Mouse (Mus musculus) left cerebral cortex, postnatal 36 days (tissue): ENCODE data around the gene Slc9a3r2. TPM values are rescaled to one million over a fixed set of nuclear protein-coding genes. Genes with fewer than 3 reads are reported as not detected.
A peak's percentile ranks its signal among the peaks of the same experiment; 100 is the strongest.

ENCODE experiments used
- DNase-seq, 2 experiments: peaks; one replicate each; pipeline ENCODE4 v3.0.0; 2021 to 2022; ENCODE audit warnings: low spot score in 2 of 2, mixed read lengths in 1 of 2
- intact Hi-C: fragments of 180-260 bp; cut with DNase I; formaldehyde crosslinking; loops from one replicate; pipeline ENCODE4 v1.15.1; 2025
- total RNA-seq, 2 experiments: library from RNA; stranded (reverse); gene quantifications; 2 replicates each; pipeline ENCODE4 v1.2.3; 2021

Gene Slc9a3r2
- total RNA-seq, 2 experiments from 2014 or later, result 51.0 to 51.2 TPM

GRCm38 (mm10) chr17:24641944-24642343 is 8.2 kb downstream of the Slc9a3r2 start:
- intact Hi-C loops, result no loop called here
- no peak for DNase-seq

GRCm38 (mm10) chr17:24640581-24640980 is 9.5 kb downstream of the Slc9a3r2 start:
- intact Hi-C loops, result no loop called here
- DNase-seq, result no peak

GRCm38 (mm10) chr17:24640119-24640518 is 10.0 kb downstream of the Slc9a3r2 start:
- DNase-seq, result no peak
- intact Hi-C loops, result no loop called here

GRCm38 (mm10) chr17:24639571-24639988 is 10.5 kb downstream of the Slc9a3r2 start:
- intact Hi-C loops, result no loop called here
- no peak for DNase-seq

- intact Hi-C loops, result no loop called here
- DNase-seq, result no peak
Measured at GRCm38 (mm10) chr17:24638840-24639239, 11.3 kb downstream of the Slc9a3r2 start.

- intact Hi-C loops, result no loop called here
- no peak for DNase-seq
Measured at GRCm38 (mm10) chr17:24638214-24638613, 11.9 kb downstream of the Slc9a3r2 start.

GRCm38 (mm10) chr17:24636781-24637481 is 13.2 kb downstream of the Slc9a3r2 start:
- no peak for DNase-seq
- intact Hi-C loops, result no loop called here

GRCm38 (mm10) chr17:24635694-24636093 is 14.4 kb downstream of the Slc9a3r2 start:
- intact Hi-C loops, result no loop called here
- no peak for DNase-seq

- intact Hi-C loops, result no loop called here
- DNase-seq, result no peak
Measured at GRCm38 (mm10) chr17:24635024-24635423, 15.1 kb downstream of the Slc9a3r2 start.

- DNase-seq, result no peak
- intact Hi-C loops, result loop anchor here (2.0 to 5.0 kb wide), 3 partner anchors 19 to 87 kb away; partner anchors contain the start of genes Pkd1 and Zfp598
Measured at GRCm38 (mm10) chr17:24633831-24634230, 16.3 kb downstream of the Slc9a3r2 start.

- intact Hi-C loops, result loop anchor here (2.0 to 5.0 kb wide), 3 partner anchors 20 to 86 kb away; partner anchors contain the start of genes Pkd1 and Zfp598
- peak in 1 of 2 experiments; percentile 24 for DNase-seq
Measured at GRCm38 (mm10) chr17:24632813-24633449, 17.2 kb downstream of the Slc9a3r2 start.

- intact Hi-C loops, result loop anchor here (2.0 to 5.0 kb wide), 3 partner anchors 21 to 85 kb away; partner anchors contain the start of genes Pkd1 and Zfp598
- peak; percentile 84 to 85 for DNase-seq
Measured at GRCm38 (mm10) chr17:24632167-24632812, 17.8 kb downstream of the Slc9a3r2 start, which contains the start of the genes Tsc2 and Nthl1. Gene Tsc2 (minus strand): TSS chr17:24632630. Gene Nthl1 (plus strand): TSS chr17:24632680.

GRCm38 (mm10) chr17:24630072-24630471 is 20.1 kb downstream of the Slc9a3r2 start:
- peak; percentile 32 to 44 for DNase-seq
- intact Hi-C loops, result loop anchor here (5.0 kb wide), 2 partner anchors 37 to 83 kb away; partner anchors contain the start of genes Pkd1 and Zfp598

- intact Hi-C loops, result no loop called here
- DNase-seq, result peak; percentile 60 to 63
Measured at GRCm38 (mm10) chr17:24628646-24629045, 21.5 kb downstream of the Slc9a3r2 start.

GRCm38 (mm10) chr17:24625472-24625871 is 24.7 kb downstream of the Slc9a3r2 start:
- DNase-seq, result no peak
- intact Hi-C loops, result no loop called here

- no peak for DNase-seq
- intact Hi-C loops, result no loop called here
Measured at GRCm38 (mm10) chr17:24617561-24618194, 32.4 kb downstream of the Slc9a3r2 start.

GRCm38 (mm10) chr17:24610711-24611110 is 39.4 kb downstream of the Slc9a3r2 start:
- intact Hi-C loops, result no loop called here
- DNase-seq, result no peak

GRCm38 (mm10) chr17:24608874-24609273 is 41.3 kb downstream of the Slc9a3r2 start:
- intact Hi-C loops, result no loop called here
- no peak for DNase-seq

GRCm38 (mm10) chr17:24608370-24608769 is 41.8 kb downstream of the Slc9a3r2 start:
- intact Hi-C loops, result no loop called here
- no peak for DNase-seq

GRCm38 (mm10) chr17:24604557-24604956 is 45.6 kb downstream of the Slc9a3r2 start:
- no peak for DNase-seq
- intact Hi-C loops, result no loop called here
